ENCODE assay signal across 19 mouse cellular contexts in genomic region chr2:60867304-60867703, GRCm38 (mm10).
DNase-seq lines count a peak whose midpoint lies in the region; ATAC-seq and TF ChIP-seq lines count a peak whose summit lies in the region.
"Had no signal": no experiment of that assay in that cellular context is flagged by ENCODE, and none has a peak within 500 bp of the region (broad histone marks: within the 10 kb centered on the region; RNA-seq: fewer than 3 reads in every experiment).

No protein-coding gene starts in this region.

- no peaks in the 10 kb centered on the region for H3K27me3 ChIP-seq in liver, embryonic 13.5 days
- H3K27me3 ChIP-seq in liver, embryonic 11.5 days (replicated peaks; ENCODE audit: control insufficient read depth, insufficient read depth, low read length) = no peaks in the 10 kb centered on the region
- no peaks in the 10 kb centered on the region for H3K27me3 ChIP-seq in myocyte (ENCODE audit: control insufficient read depth, insufficient read depth, insufficient read length)
- H3K27me3 ChIP-seq: embryonic facial prominence, embryonic 12.5 days; heart, embryonic 15.5 days; hindbrain, embryonic 13.5 days had no signal

- H3K27ac ChIP-seq in liver, embryonic 13.5 days = no peak overlapping the region
- H3K27ac ChIP-seq in liver, embryonic 11.5 days (ENCODE audit: low read depth, low read length) = no peak overlapping the region
- H3K27ac ChIP-seq: embryonic facial prominence, embryonic 12.5 days; heart, adult 2 months; heart, embryonic 15.5 days; hindbrain, embryonic 13.5 days had no signal

- no peak for DNase-seq in liver, embryonic 13.5 days
- DNase-seq in liver, embryonic 11.5 days (ENCODE audit: low spot score) = no peak
- peak; percentile 70 for DNase-seq in induced T-regulatory cell, adult 2 months (ENCODE audit: low read depth)
- no peak for DNase-seq in right cerebral cortex, adult 18-20 months
- no peak for DNase-seq in retina, postnatal 1 day
- no peak for DNase-seq in spleen, adult 12 weeks (ENCODE audit: low spot score)
- DNase-seq: adrenal gland, postnatal 14 days; cerebellum, adult 11-12 months; cerebellum, adult 9-10 months; cerebellum, postnatal 25 days; gastrocnemius, postnatal 14 days; heart, postnatal 14 days had no signal

- 0 out of 2 replicates have a peak overlapping the region, but pooled peaks have one; percentile 15 for H3K9ac ChIP-seq in liver, embryonic 13.5 days
- H3K9ac ChIP-seq in liver, embryonic 11.5 days (ENCODE audit: low read depth, low read length) = no peak overlapping the region
- H3K9ac ChIP-seq: embryonic facial prominence, embryonic 12.5 days; heart, embryonic 15.5 days; hindbrain, embryonic 13.5 days had no signal

- H3K4me1 ChIP-seq in liver, embryonic 13.5 days (replicated peaks) = peaks cover 90% of the 10 kb centered on the region
- peaks cover 76% of the 10 kb centered on the region for H3K4me1 ChIP-seq in liver, embryonic 11.5 days (replicated peaks; ENCODE audit: control insufficient read depth, insufficient read depth, low read length)

- no peak for ATAC-seq in liver, embryonic 13.5 days (ENCODE audit: low read depth)
- no peak for ATAC-seq in liver, embryonic 11.5 days (replicated peaks; ENCODE audit: low FRiP score)
- ATAC-seq: forebrain, embryonic 16.5 days had no signal

- peak overlapping the region; percentile 15; the same call in 1 of the 2 replicates for H3K4me2 ChIP-seq in liver, embryonic 13.5 days
- no peak overlapping the region; the same call in none of the 2 replicates for H3K4me2 ChIP-seq in liver, embryonic 11.5 days
- peak overlapping the region; percentile 55 for H3K4me2 ChIP-seq in myocyte (ENCODE audit: low read depth)
- H3K4me2 ChIP-seq: embryonic facial prominence, embryonic 12.5 days; heart, embryonic 11.5 days; heart, embryonic 15.5 days; hindbrain, embryonic 13.5 days had no signal

- no peaks in the 10 kb centered on the region for H3K9me3 ChIP-seq in liver, embryonic 13.5 days (replicated peaks)
- no peaks in the 10 kb centered on the region for H3K9me3 ChIP-seq in liver, embryonic 11.5 days (ENCODE audit: control insufficient read depth, low read length)
- H3K9me3 ChIP-seq: embryonic facial prominence, embryonic 12.5 days; heart, embryonic 15.5 days; hindbrain, embryonic 13.5 days had no signal

- no peak overlapping the region for H3K4me3 ChIP-seq in liver, embryonic 13.5 days (replicated peaks)
- H3K4me3 ChIP-seq in liver, embryonic 11.5 days (ENCODE audit: low read depth, low read length) = no peak overlapping the region
- H3K4me3 ChIP-seq in myocyte = no peak overlapping the region
- H3K4me3 ChIP-seq: embryonic facial prominence, embryonic 12.5 days; heart, adult 2 months; heart, embryonic 15.5 days; hindbrain, embryonic 13.5 days had no signal

- no peaks in the 10 kb centered on the region for H3K36me3 ChIP-seq in liver, embryonic 13.5 days
- no peaks in the 10 kb centered on the region; the same call in 1 of the 2 replicates for H3K36me3 ChIP-seq in liver, embryonic 11.5 days (ENCODE audit: control insufficient read depth, insufficient read depth, low read length)
- H3K36me3 ChIP-seq in myocyte (ENCODE audit: control insufficient read depth, insufficient read depth) = peaks cover 2% of the 10 kb centered on the region
- H3K36me3 ChIP-seq: embryonic facial prominence, embryonic 12.5 days; heart, embryonic 15.5 days; hindbrain, embryonic 13.5 days had no signal

- no peak overlapping the region for H3ac ChIP-seq in myocyte (ENCODE audit: control insufficient read depth, insufficient read length)

- no peak for TF ChIP-seq POLR2A in myocyte (IDR thresholded peaks at IDR 0.05; ENCODE audit: insufficient read length, low read depth)

- peaks cover 92% of the 10 kb centered on the region for H3K79me2 ChIP-seq in myocyte (ENCODE audit: control insufficient read depth, insufficient read depth)

- WGBS in liver, embryonic 13.5 days (ENCODE audit: insufficient replicate concordance) = 74% methylated on average over 8 of the region's 8 CpGs
- 82% methylated on average over 8 of the region's 8 CpGs for WGBS in liver, embryonic 11.5 days

TF ChIP-seq in myocyte, 11 proteins besides CTCF, POLR2A, EP300 and RAD21:
- TF ChIP-seq CEBPB (IDR thresholded peaks at IDR 0.05; ENCODE audit: insufficient read depth, poor library complexity, severe bottlenecking) (no peak), POLR2AphosphoS2 (IDR thresholded peaks at IDR 0.05; ENCODE audit: insufficient read length, low read depth) (peak; percentile 23)
